Mouse (Mus musculus): ENCODE results near the gene Gm49711. TPM values are rescaled to one million over a fixed set of nuclear protein-coding genes. Genes with fewer than 3 reads are reported as not detected.
"Not testable (repeated sequence)": the region's sequence is repeated elsewhere in the genome, so short reads cannot be mapped to it uniquely, and the experiment has no call there.

Gene Gm49711
- polyA plus RNA-seq, 1 experiment from 2014 or later: not detected

- Histone ChIP-seq H3K27ac (no peak overlapping the region), H3K9me3 (no peaks in the 10 kb centered on the region), H3K9ac (replicated peaks) (no peak overlapping the region), H3K4me3 (replicated peaks) (no peak overlapping the region), H3K4me2 (no peak overlapping the region), H3K27me3 (no peaks in the 10 kb centered on the region), H3K36me3 (no peaks in the 10 kb centered on the region), H3K4me1 (replicated peaks) (0 out of 2 replicates have a peak, but pooled peaks cover 5% of the 10 kb centered on the region)
- WGBS: 42% methylated on average over 4 of the region's 4 CpGs
- no peak for ATAC-seq (ENCODE audit: insufficient number of reproducible peaks, insufficient read depth, low FRiP score, low TSS enrichment, low read depth)
Observed at GRCm38 (mm10) chr16:92183477-92183876, 125.4 kb downstream of the Gm49711 start.

GRCm38 (mm10) chr16:92190603-92191002, 132.5 kb downstream of the Gm49711 start:
- ATAC-seq (ENCODE audit: insufficient number of reproducible peaks, insufficient read depth, low FRiP score, low TSS enrichment, low read depth): no peak
- Histone ChIP-seq H3K36me3 (no peaks in the 10 kb centered on the region), H3K27me3 (no peaks in the 10 kb centered on the region), H3K4me3 (replicated peaks) (no peak overlapping the region), H3K9ac (replicated peaks) (no peak overlapping the region), H3K4me1 (replicated peaks) (no peaks in the 10 kb centered on the region), H3K9me3 (peaks cover 10% of the 10 kb centered on the region; the same call in 1 of the 2 replicates), H3K27ac (no peak overlapping the region), H3K4me2 (no peak overlapping the region)

GRCm38 (mm10) chr16:92195094-92195493, 137.0 kb downstream of the Gm49711 start:
- no peak for ATAC-seq (ENCODE audit: insufficient number of reproducible peaks, insufficient read depth, low FRiP score, low TSS enrichment, low read depth)
- H3K4me3 ChIP-seq (replicated peaks): no peak overlapping the region
- H3K4me1 ChIP-seq (replicated peaks): no peaks in the 10 kb centered on the region
- WGBS: 70% methylated on average over 6 of the region's 6 CpGs
- no peak overlapping the region for H3K4me2 ChIP-seq
- H3K27me3 ChIP-seq: no peaks in the 10 kb centered on the region
- no peaks in the 10 kb centered on the region for H3K36me3 ChIP-seq
- H3K9ac ChIP-seq (replicated peaks): no peak overlapping the region
- H3K27ac ChIP-seq: no peak overlapping the region
- H3K9me3 ChIP-seq: peaks cover 10% of the 10 kb centered on the region; the same call in 1 of the 2 replicates

GRCm38 (mm10) chr16:92196741-92197331, 138.7 kb downstream of the Gm49711 start:
- peaks cover 10% of the 10 kb centered on the region; the same call in 1 of the 2 replicates for H3K9me3 ChIP-seq
- H3K4me3 ChIP-seq (replicated peaks): no peak overlapping the region
- ATAC-seq (ENCODE audit: insufficient number of reproducible peaks, insufficient read depth, low FRiP score, low TSS enrichment, low read depth): no peak
- WGBS: 85% methylated on average over 8 of the region's 8 CpGs
- no peak overlapping the region for H3K9ac ChIP-seq (replicated peaks)
- no peaks in the 10 kb centered on the region for H3K36me3 ChIP-seq
- H3K27ac ChIP-seq: no peak overlapping the region
- no peaks in the 10 kb centered on the region for H3K4me1 ChIP-seq (replicated peaks)
- H3K27me3 ChIP-seq: no peaks in the 10 kb centered on the region
- H3K4me2 ChIP-seq: no peak overlapping the region

- H3K4me2 ChIP-seq: no peak overlapping the region
- H3K4me1 ChIP-seq (replicated peaks): no peaks in the 10 kb centered on the region
- 76% methylated on average over 7 of the region's 7 CpGs for WGBS
- no peaks in the 10 kb centered on the region for H3K36me3 ChIP-seq
- H3K27me3 ChIP-seq: no peaks in the 10 kb centered on the region
- ATAC-seq (ENCODE audit: insufficient number of reproducible peaks, insufficient read depth, low FRiP score, low TSS enrichment, low read depth): no peak
- no peaks in the 10 kb centered on the region for H3K9me3 ChIP-seq
- H3K9ac ChIP-seq (replicated peaks): no peak overlapping the region
- no peak overlapping the region for H3K27ac ChIP-seq
- no peak overlapping the region for H3K4me3 ChIP-seq (replicated peaks)
Observed at GRCm38 (mm10) chr16:92200615-92201014, 142.5 kb downstream of the Gm49711 start.

GRCm38 (mm10) chr16:92203599-92203998, 145.5 kb downstream of the Gm49711 start:
- H3K4me2 ChIP-seq: no peak overlapping the region
- no peak overlapping the region for H3K4me3 ChIP-seq (replicated peaks)
- no peaks in the 10 kb centered on the region for H3K4me1 ChIP-seq (replicated peaks)
- ATAC-seq (ENCODE audit: insufficient number of reproducible peaks, insufficient read depth, low FRiP score, low TSS enrichment, low read depth): no peak
- H3K27ac ChIP-seq: no peak overlapping the region
- H3K27me3 ChIP-seq: no peaks in the 10 kb centered on the region
- WGBS: 85% methylated on average over 8 of the region's 8 CpGs
- no peaks in the 10 kb centered on the region for H3K36me3 ChIP-seq
- H3K9me3 ChIP-seq: no peaks in the 10 kb centered on the region
- no peak overlapping the region for H3K9ac ChIP-seq (replicated peaks)

GRCm38 (mm10) chr16:92209291-92209781, 151.2 kb downstream of the Gm49711 start:
- Histone ChIP-seq H3K9me3 (no peaks in the 10 kb centered on the region), H3K27ac (no peak overlapping the region), H3K4me1 (replicated peaks) (peaks cover 8% of the 10 kb centered on the region), H3K4me3 (replicated peaks) (no peak overlapping the region), H3K36me3 (no peaks in the 10 kb centered on the region), H3K9ac (replicated peaks) (no peak overlapping the region), H3K27me3 (no peaks in the 10 kb centered on the region), H3K4me2 (no peak overlapping the region)
- ATAC-seq (ENCODE audit: insufficient number of reproducible peaks, insufficient read depth, low FRiP score, low TSS enrichment, low read depth): no peak
- 73% methylated on average over 5 of the region's 5 CpGs for WGBS

- H3K4me2 ChIP-seq; H3K27ac ChIP-seq; ATAC-seq (ENCODE audit: insufficient number of reproducible peaks, insufficient read depth, low FRiP score, low TSS enrichment, low read depth); H3K36me3 ChIP-seq; H3K9me3 ChIP-seq; H3K27me3 ChIP-seq; H3K9ac ChIP-seq (replicated peaks); H3K4me3 ChIP-seq (replicated peaks): not testable (repeated sequence)
- 82% methylated on average over 5 of the region's 5 CpGs for WGBS
- H3K4me1 ChIP-seq (replicated peaks): peaks cover 16% of the 10 kb centered on the region
Observed at GRCm38 (mm10) chr16:92210316-92210715, 152.2 kb downstream of the Gm49711 start.

- not testable (repeated sequence) for H3K27ac ChIP-seq; H3K9me3 ChIP-seq; H3K4me3 ChIP-seq (replicated peaks); H3K36me3 ChIP-seq; H3K4me2 ChIP-seq; H3K27me3 ChIP-seq; H3K9ac ChIP-seq (replicated peaks); ATAC-seq (ENCODE audit: insufficient number of reproducible peaks, insufficient read depth, low FRiP score, low TSS enrichment, low read depth)
- H3K4me1 ChIP-seq (replicated peaks): peaks cover 35% of the 10 kb centered on the region
- WGBS: 50% methylated on average over 1 of the region's 1 CpGs
Observed at GRCm38 (mm10) chr16:92213911-92214310, 155.8 kb downstream of the Gm49711 start.

GRCm38 (mm10) chr16:92215599-92216390, 157.7 kb downstream of the Gm49711 start:
- no peaks in the 10 kb centered on the region; the same call in 1 of the 2 replicates for H3K27me3 ChIP-seq
- H3K4me2 ChIP-seq: no peak overlapping the region
- no peak overlapping the region for H3K4me3 ChIP-seq (replicated peaks)
- H3K36me3 ChIP-seq: no peaks in the 10 kb centered on the region
- no peak for ATAC-seq (ENCODE audit: insufficient number of reproducible peaks, insufficient read depth, low FRiP score, low TSS enrichment, low read depth)
- WGBS: 38% methylated on average over 8 of the region's 8 CpGs
- H3K9me3 ChIP-seq: no peaks in the 10 kb centered on the region
- peaks cover 35% of the 10 kb centered on the region for H3K4me1 ChIP-seq (replicated peaks)
- no peak overlapping the region for H3K27ac ChIP-seq
- H3K9ac ChIP-seq (replicated peaks): no peak overlapping the region

GRCm38 (mm10) chr16:92220754-92221153, 162.6 kb downstream of the Gm49711 start:
- Histone ChIP-seq H3K9ac (replicated peaks) (no peak overlapping the region), H3K36me3 (no peaks in the 10 kb centered on the region), H3K4me3 (replicated peaks) (no peak overlapping the region), H3K9me3 (0 out of 2 replicates have a peak, but pooled peaks cover 5% of the 10 kb centered on the region), H3K4me1 (replicated peaks) (peaks cover 14% of the 10 kb centered on the region), H3K27me3 (no peaks in the 10 kb centered on the region; the same call in 1 of the 2 replicates), H3K4me2 (no peak overlapping the region), H3K27ac (no peak overlapping the region)
- ATAC-seq (ENCODE audit: insufficient number of reproducible peaks, insufficient read depth, low FRiP score, low TSS enrichment, low read depth): no peak
- 93% methylated on average over 11 of the region's 11 CpGs for WGBS

All from limb, embryonic 12.5 days (tissue).